Mouse (Mus musculus) forebrain, embryonic 16.5 days (tissue): ENCODE measurements around the gene Ltbp3. TPM values are rescaled to one million over a fixed set of nuclear protein-coding genes. Genes with fewer than 3 reads are reported as not detected.

Experiments used
- ATAC-seq: fragments of 200-750 bp; cut with Nextera tagmentation; 2 replicates; pipeline ENCODE4 v1.8.0; 2017; ENCODE audit warnings: mild to moderate bottlenecking, moderate library complexity
- H3K27ac ChIP-seq: fragments of 300-500 bp; sonication (generic); 2 replicates; pipeline ENCODE4 v1.5.1; 2014; ENCODE audit warnings: low read length, control low read depth
- H3K27me3 ChIP-seq: fragments of 300-500 bp; sonication (generic); replicated peaks from 2 replicates; pipeline ENCODE4 v1.6.1; 2014; ENCODE audit warnings: low read length; ENCODE audit not compliant: control insufficient read depth, insufficient read depth
- H3K36me3 ChIP-seq: fragments of 300-500 bp; sonication (generic); 2 replicates; pipeline ENCODE4 v1.6.1; 2014; ENCODE audit not compliant: control insufficient read depth, insufficient read depth
- H3K4me1 ChIP-seq: fragments of 300-500 bp; sonication (generic); replicated peaks from 2 replicates; pipeline ENCODE4 v1.6.1; 2014; ENCODE audit warnings: low read length; ENCODE audit not compliant: control insufficient read depth, insufficient read depth
- H3K4me2 ChIP-seq: fragments of 300-500 bp; sonication (generic); 2 replicates; pipeline ENCODE4 v1.6.1; 2014; ENCODE audit warnings: mild to moderate bottlenecking, low read length, control low read depth
- H3K4me3 ChIP-seq: fragments of 300-500 bp; sonication (generic); replicated peaks from 2 replicates; pipeline ENCODE4 v1.5.1; 2014; ENCODE audit warnings: mild to moderate bottlenecking, low read length, control low read depth
- H3K9ac ChIP-seq: fragments of 300-500 bp; sonication (generic); replicated peaks from 2 replicates; pipeline ENCODE4 v1.6.1; 2014; ENCODE audit warnings: low read depth, low read length, control low read depth
- H3K9me3 ChIP-seq: fragments of 300-500 bp; sonication (generic); 2 replicates; pipeline ENCODE4 v1.6.1; 2016; ENCODE audit warnings: low read length; ENCODE audit not compliant: control insufficient read depth
- WGBS: fragments of 180-500 bp; shearing (Covaris S2); extraction: QIAGEN DNeasy Blood & Tissue Kit; methylation state at CpG from one replicate; pipeline ENCODE4 v1.1.7; 2014; 5-methylcytosine and 5-hydroxymethylcytosine counted together
- polyA plus RNA-seq: library from polyadenylated mRNA; unstranded; fragments of >200 nt; fragmentation: Nextera tagmentation; extraction: Ambion mirVana; gene quantifications from 2 replicates; pipeline ENCODE4 v1.2.1, GENCODE M21; 2015

Ltbp3 gene
- polyA plus RNA-seq, 1 experiment from 2014 or later, result 11.4 TPM

DNA sequence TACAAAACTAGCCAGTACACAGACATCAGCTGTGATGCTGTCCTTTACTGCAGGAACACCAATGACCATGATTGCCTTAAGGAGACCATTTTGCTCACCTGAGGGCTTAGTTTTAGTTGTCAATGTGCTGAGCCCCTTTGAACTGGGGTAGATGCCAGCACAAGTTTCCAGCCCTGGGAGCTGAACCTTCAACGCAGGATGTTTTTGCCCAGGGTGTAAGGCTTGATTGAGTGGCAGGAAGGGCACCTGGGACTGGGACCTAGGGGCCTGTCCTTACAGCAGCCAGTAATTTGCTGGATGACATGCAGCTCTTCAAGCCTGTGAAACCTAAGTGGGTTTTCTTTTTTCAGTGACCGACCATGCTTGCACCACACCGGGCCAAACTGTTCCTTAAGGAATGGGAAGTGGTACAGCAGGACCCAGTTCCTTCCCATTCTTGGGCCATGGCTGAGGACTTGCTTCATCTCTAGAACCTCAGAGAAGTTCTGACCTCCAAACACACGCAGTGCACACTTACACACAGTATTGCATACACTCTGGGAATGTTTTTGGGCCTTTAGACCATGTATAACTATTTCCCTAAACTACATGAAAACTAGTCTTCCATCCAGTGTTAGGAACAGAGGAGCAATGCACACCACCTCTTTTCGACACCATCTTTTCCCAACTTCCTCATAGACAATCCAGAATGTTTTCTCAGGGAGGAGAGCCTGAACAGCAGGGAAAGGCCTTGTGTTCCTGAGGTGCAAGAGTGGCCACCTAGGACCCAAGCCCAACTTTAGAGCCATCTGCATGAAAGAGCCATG is 54.3 kb downstream of the Ltbp3 start:
- Histone ChIP-seq H3K27ac (peak overlapping the region; percentile 28; the same call in 1 of the 2 replicates), H3K9ac (0 out of 2 replicates have a peak overlapping the region, but pooled peaks have one; percentile 9), H3K9me3 (no peaks in the 10 kb centered on the region), H3K4me3 (peak overlapping the region; percentile 17; the same call in 1 of the 2 replicates), H3K36me3 (peaks cover 15% of the 10 kb centered on the region), H3K27me3 (no peaks in the 10 kb centered on the region), H3K4me1 (peaks cover 39% of the 10 kb centered on the region), H3K4me2 (peak overlapping the region; percentile 100)
- peak; percentile 14 for ATAC-seq
- 27% methylated on average over 5 of the region's 5 CpGs for WGBS

DNA sequence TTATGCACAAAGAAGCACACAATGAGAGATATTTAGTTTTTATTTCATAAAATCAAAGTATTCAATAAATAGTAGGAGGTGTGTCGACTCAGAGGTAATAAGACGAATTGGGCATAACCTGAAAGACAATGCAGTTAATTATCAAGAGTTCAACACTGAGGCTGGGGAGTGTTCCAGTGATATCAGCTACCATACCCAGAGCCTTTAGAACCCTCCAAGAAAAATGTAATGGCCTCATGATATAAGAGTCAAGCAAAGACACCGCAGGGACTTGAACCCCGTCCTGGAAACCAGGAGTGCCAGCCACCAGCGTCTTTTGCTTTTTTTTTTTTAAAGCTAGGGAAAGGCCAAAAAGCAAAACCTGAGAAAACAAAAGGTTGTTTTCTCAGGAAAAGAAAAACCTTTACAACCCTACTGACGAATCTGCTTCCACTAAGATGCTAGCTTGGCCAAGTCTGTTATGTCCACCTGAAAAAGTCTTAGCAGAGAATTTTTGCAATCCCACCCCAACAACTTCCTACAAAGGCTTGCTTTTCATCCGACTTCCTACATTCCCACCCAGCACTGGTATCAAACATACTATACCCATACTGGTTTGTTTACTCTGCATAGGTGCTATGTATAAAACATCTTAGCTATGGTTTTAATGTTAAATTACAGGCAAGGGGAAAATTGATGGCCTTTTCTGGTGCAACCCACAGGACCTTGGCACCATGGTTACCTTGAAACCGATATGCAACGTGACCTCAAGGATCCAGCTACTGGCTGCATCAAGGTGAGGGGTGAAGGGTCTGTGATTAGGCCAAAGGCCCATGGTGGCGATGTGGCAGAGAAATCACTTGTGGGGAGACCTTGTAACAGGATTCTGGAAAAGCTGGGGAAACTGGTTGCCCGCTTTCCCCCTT is 55.2 kb downstream of the Ltbp3 start:
- Histone ChIP-seq H3K27ac (no peak overlapping the region), H3K4me1 (peaks cover 39% of the 10 kb centered on the region), H3K4me2 (peak overlapping the region; percentile 100), H3K9me3 (no peaks in the 10 kb centered on the region), H3K9ac (peak overlapping the region; percentile 60), H3K27me3 (no peaks in the 10 kb centered on the region), H3K36me3 (peaks cover 15% of the 10 kb centered on the region), H3K4me3 (peak overlapping the region; percentile 55)
- ATAC-seq, result no peak
- 52% methylated on average over 11 of the region's 11 CpGs for WGBS

- Histone ChIP-seq H3K4me2 (peak overlapping the region; percentile 100), H3K27me3 (no peaks in the 10 kb centered on the region), H3K36me3 (peaks cover 15% of the 10 kb centered on the region), H3K27ac (no peak overlapping the region), H3K4me1 (peaks cover 39% of the 10 kb centered on the region), H3K9ac (peak overlapping the region; percentile 60), H3K9me3 (no peaks in the 10 kb centered on the region), H3K4me3 (peak overlapping the region; percentile 55)
- WGBS, result 54% methylated on average over 7 of the region's 7 CpGs
- no peak for ATAC-seq
These were observed 55.9 kb downstream of the Ltbp3 start for GRCm38 (mm10) chr19:5796573-5797111.

DNA sequence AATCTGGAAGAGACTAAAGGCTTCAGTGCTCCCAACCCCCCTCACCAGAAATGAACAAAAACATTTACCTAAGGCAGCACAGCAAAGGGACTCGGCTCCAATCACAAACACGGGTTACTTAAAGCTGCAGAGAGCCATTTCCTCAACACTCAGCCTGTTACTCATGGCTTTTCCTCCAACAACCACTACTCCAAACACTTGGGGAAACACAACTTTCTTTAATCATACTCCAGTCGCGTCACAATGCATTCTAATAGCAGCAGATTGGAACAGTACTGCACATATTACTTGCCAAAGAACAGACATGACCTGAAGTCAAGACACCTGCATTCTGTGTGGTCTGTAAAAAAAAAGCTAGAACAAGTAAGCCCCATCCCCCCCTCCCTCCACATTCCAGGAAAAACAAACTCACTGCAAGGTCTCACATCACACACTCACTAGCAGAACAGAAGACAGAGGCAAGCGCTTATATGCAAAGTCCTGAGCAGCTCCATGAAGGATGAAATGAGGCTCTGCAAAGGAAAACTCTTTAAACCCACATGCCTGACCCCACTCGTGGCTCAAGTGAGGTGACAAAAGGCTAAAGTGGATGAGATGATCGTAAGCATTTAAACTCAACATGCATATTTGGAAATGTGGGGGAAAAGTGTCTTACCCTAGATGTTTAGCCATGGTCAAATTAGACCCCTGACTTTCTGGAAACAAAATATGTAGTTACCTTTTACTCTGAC is 56.8 kb downstream of the Ltbp3 start:
- Histone ChIP-seq H3K9ac (peak overlapping the region; percentile 60), H3K27ac (no peak overlapping the region; the same call in 1 of the 2 replicates), H3K4me1 (peaks cover 39% of the 10 kb centered on the region), H3K27me3 (no peaks in the 10 kb centered on the region), H3K4me3 (peak overlapping the region; percentile 55), H3K9me3 (no peaks in the 10 kb centered on the region), H3K4me2 (peak overlapping the region; percentile 100), H3K36me3 (peaks cover 15% of the 10 kb centered on the region)
- no peak for ATAC-seq
- 8% methylated on average over 7 of the region's 7 CpGs for WGBS

DNA sequence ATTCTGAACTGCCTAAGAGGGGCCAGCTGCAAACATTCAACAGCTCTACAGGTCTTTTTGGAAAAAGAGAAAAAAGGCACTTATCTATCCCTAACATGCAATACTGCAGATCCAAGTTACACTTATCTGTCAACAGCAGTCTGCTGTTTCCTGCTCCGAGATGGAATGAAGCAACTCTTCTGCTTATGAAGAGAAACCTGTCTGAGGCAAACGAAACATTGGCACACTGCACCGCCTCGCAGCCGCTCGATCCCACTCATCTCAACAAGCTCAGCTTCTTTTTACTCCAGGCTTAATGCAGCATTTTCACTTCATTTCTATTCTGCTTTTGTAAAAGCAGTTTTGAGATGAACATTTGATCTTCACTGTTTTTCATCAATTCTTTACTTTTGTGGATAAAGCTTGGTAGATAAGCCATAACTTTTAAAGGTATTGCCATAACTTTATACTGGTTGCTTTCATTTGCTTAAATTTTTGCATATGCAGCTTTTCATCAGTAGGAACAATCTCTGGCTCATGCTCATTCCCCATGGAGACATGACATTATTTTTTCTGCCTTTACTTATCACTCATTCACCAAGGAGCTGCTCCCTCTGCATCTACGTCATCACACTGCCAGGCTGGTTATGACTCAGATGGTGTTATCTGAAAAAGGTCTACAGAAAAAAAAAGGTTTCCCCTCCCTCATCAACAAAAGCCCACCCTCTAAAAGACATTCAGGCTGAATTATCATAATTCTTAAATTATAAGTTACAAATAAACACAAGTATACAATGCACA is 58.2 kb downstream of the Ltbp3 start:
- Histone ChIP-seq H3K27ac (no peak overlapping the region), H3K27me3 (no peaks in the 10 kb centered on the region), H3K4me1 (peaks cover 41% of the 10 kb centered on the region), H3K9me3 (no peaks in the 10 kb centered on the region), H3K4me3 (peak overlapping the region; percentile 55), H3K4me2 (peak overlapping the region; percentile 100), H3K9ac (peak overlapping the region; percentile 68), H3K36me3 (peaks cover 15% of the 10 kb centered on the region)
- no peak for ATAC-seq
- WGBS, result under 1% methylated on average over 7 of the region's 7 CpGs

DNA sequence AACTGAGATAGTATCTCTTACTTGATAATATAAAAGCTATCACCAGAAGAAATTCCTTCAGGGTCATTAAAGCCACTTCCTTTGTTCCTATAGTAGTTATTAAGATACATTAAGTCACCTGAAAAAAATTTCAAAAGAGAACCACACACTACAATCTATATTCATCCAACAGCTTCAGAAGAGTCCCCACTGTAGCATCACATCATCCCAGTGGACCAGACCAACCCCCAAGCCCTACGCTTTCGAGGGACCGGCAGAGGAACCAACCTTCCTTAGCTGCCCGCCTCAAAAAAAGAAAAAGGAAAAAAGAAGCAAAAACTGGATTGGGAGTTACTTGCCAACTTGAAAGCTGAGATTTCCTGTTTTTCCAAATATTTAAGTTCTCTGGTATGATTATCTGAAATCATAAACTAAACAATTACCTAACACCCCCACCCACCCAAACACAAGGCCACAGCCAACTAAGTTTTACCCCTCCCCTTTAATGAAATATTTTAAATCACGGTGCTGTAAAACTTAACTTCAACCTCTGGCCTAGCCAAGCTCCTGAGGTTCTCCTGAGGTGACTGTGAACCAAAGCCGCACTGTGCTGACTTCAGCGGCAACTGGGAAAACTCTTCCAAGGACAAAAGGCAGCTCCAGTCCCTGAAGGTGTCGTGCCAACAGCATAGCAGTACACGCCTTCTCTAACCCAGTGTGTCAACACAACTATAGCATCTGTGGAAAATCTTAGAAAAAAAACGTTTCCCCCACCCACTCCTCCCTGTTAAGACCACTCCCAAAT is 59.1 kb downstream of the Ltbp3 start:
- H3K4me2 ChIP-seq, result peak overlapping the region; percentile 100
- peaks cover 44% of the 10 kb centered on the region for H3K4me1 ChIP-seq
- peak overlapping the region; percentile 83 for H3K9ac ChIP-seq
- H3K4me3 ChIP-seq, result peak overlapping the region; percentile 55
- WGBS, result 0% methylated on average over 10 of the region's 10 CpGs
- H3K27ac ChIP-seq, result peak overlapping the region; percentile 81
- H3K9me3 ChIP-seq, result no peaks in the 10 kb centered on the region
- peaks cover 15% of the 10 kb centered on the region for H3K36me3 ChIP-seq
- H3K27me3 ChIP-seq, result no peaks in the 10 kb centered on the region
- no peak for ATAC-seq

GRCm38 (mm10) chr19:5800350-5800631 is 59.6 kb downstream of the Ltbp3 start:
- WGBS, result 0% methylated on average over 2 of the region's 2 CpGs
- H3K9me3 ChIP-seq, result no peaks in the 10 kb centered on the region

More at GRCm38 (mm10) chr19:5800350-5800631, 59.6 kb downstream of the Ltbp3 start:
- no peak for ATAC-seq
- Histone ChIP-seq H3K9ac (peak overlapping the region; percentile 83), H3K27me3 (no peaks in the 10 kb centered on the region), H3K36me3 (peaks cover 12% of the 10 kb centered on the region), H3K4me3 (peak overlapping the region; percentile 55), H3K27ac (peak overlapping the region; percentile 81), H3K4me1 (peaks cover 39% of the 10 kb centered on the region), H3K4me2 (peak overlapping the region; percentile 100)
